In genomic region chr3:93858957-93859356, GRCm38 (mm10) we compare ENCODE assay signal across 19 mouse cellular contexts. TPM values are rescaled to one million over a fixed set of nuclear protein-coding genes. Genes with fewer than 3 reads are reported as not detected.
"Had no signal": no experiment of that assay in that cellular context is flagged by ENCODE, and none has a peak within 500 bp of the region (broad histone marks: within the 10 kb centered on the region; RNA-seq: fewer than 3 reads in every experiment).

No protein-coding gene starts in this region.

RNA-seq across cellular contexts. Expression of gene Tdpoz3, which starts 33.1 kb away (rescaled TPM):
- polyA plus RNA-seq: frontal cortex, adult 2 months; heart, adult 2 months; heart, embryonic 11.5 days; heart, embryonic 13.5 days; heart, embryonic 15.5 days; heart, postnatal 0 days; hindbrain, embryonic 13.5 days; hindbrain, embryonic 15.5 days; hindbrain, postnatal 0 days; intestine, embryonic 14.5 days; intestine, embryonic 16.5 days; kidney, embryonic 14.5 days; kidney, embryonic 16.5 days; limb, embryonic 10.5 days; limb, embryonic 12.5 days; limb, embryonic 14.5 days; liver, embryonic 11.5 days; liver, embryonic 13.5 days; liver, embryonic 15.5 days had no signal
